Mouse (Mus musculus) cerebellum, adult 18-20 months (tissue): ENCODE results near the gene Parvb.

Experiments
- DNase-seq, 2 experiments: peaks; one replicate each; pipeline ENCODE4 v3.0.0; 2021

Parvb gene

GRCm38 (mm10) chr15:84217969-84218782, 13.7 kb upstream of the Parvb start:
- no peak for DNase-seq

- no peak for DNase-seq
These were observed 13.0 kb upstream of the Parvb start for GRCm38 (mm10) chr15:84218783-84219271.

- DNase-seq, result no peak
These were observed 10.3 kb upstream of the Parvb start for GRCm38 (mm10) chr15:84221539-84221938.

- DNase-seq, result no peak
These were observed 8.4 kb upstream of the Parvb start for GRCm38 (mm10) chr15:84223423-84223822.

GRCm38 (mm10) chr15:84224779-84225178, 7.1 kb upstream of the Parvb start:
- no peak for DNase-seq

GRCm38 (mm10) chr15:84226918-84227317, 4.9 kb upstream of the Parvb start:
- DNase-seq, result no peak

- no peak for DNase-seq
These were observed 1.2 kb upstream of the Parvb start for GRCm38 (mm10) chr15:84230661-84231060.

- DNase-seq, result peak; percentile 58 to 67
These were observed 630 bp upstream of the Parvb start for GRCm38 (mm10) chr15:84231113-84231712.

GRCm38 (mm10) chr15:84232609-84233008, 766 bp downstream of the Parvb start:
- DNase-seq, result no peak

GRCm38 (mm10) chr15:84234794-84235581, 3.1 kb downstream of the Parvb start:
- DNase-seq, result no peak

GRCm38 (mm10) chr15:84235646-84236045, 3.8 kb downstream of the Parvb start:
- DNase-seq, result no peak

GRCm38 (mm10) chr15:84238552-84238951, 6.7 kb downstream of the Parvb start:
- DNase-seq, result no peak

- no peak for DNase-seq
These were observed 7.2 kb downstream of the Parvb start for GRCm38 (mm10) chr15:84238991-84239401.

GRCm38 (mm10) chr15:84241520-84241919, 9.7 kb downstream of the Parvb start:
- DNase-seq, result no peak

GRCm38 (mm10) chr15:84245104-84245503, 13.3 kb downstream of the Parvb start:
- DNase-seq, result no peak

GRCm38 (mm10) chr15:84246195-84246594, 14.4 kb downstream of the Parvb start:
- no peak for DNase-seq

GRCm38 (mm10) chr15:84247309-84247708, 15.5 kb downstream of the Parvb start:
- DNase-seq, result no peak

GRCm38 (mm10) chr15:84251227-84251626, 19.4 kb downstream of the Parvb start:
- peak; percentile 49 to 52 for DNase-seq

GRCm38 (mm10) chr15:84252645-84253044, 20.8 kb downstream of the Parvb start:
- no peak for DNase-seq

GRCm38 (mm10) chr15:84253757-84254156, 21.9 kb downstream of the Parvb start:
- DNase-seq, result peak; percentile 47 to 65

- peak in 1 of 2 experiments; percentile 20 for DNase-seq
These were observed 22.5 kb downstream of the Parvb start for GRCm38 (mm10) chr15:84254387-84254786.

- DNase-seq, result no peak
These were observed 24.5 kb downstream of the Parvb start for GRCm38 (mm10) chr15:84256254-84256850.

GRCm38 (mm10) chr15:84256864-84257263, 25.0 kb downstream of the Parvb start:
- no peak for DNase-seq
